Mouse (Mus musculus) 416B (cell line): ENCODE results near the gene Hnrnph3.

Experiments used
- DNase-seq: peaks from one replicate; pipeline ENCODE4 v3.0.0; 2011; ENCODE audit warnings: low read depth

Gene Hnrnph3

GRCm38 (mm10) chr10:62984072-62984471 is 39.9 kb downstream of the Hnrnph3 start:
- no peak for DNase-seq

GRCm38 (mm10) chr10:62980039-62980954 is 43.7 kb downstream of the Hnrnph3 start, which contains the start of gene Rufy2:
Gene Rufy2, plus strand, starts transcription at chr10:62980223.
- peak; percentile 55 for DNase-seq

GRCm38 (mm10) chr10:62979667-62980038 is 44.4 kb downstream of the Hnrnph3 start:
- DNase-seq, result peak; percentile 10

GRCm38 (mm10) chr10:62971821-62972220 is 52.2 kb downstream of the Hnrnph3 start:
- DNase-seq, result no peak

GRCm38 (mm10) chr10:62966291-62966690 is 57.7 kb downstream of the Hnrnph3 start:
- DNase-seq, result no peak

GRCm38 (mm10) chr10:62965796-62966195 is 58.2 kb downstream of the Hnrnph3 start:
- DNase-seq, result no peak
